21 mouse cellular contexts compared by ENCODE assay signal in the genomic region with DNA sequence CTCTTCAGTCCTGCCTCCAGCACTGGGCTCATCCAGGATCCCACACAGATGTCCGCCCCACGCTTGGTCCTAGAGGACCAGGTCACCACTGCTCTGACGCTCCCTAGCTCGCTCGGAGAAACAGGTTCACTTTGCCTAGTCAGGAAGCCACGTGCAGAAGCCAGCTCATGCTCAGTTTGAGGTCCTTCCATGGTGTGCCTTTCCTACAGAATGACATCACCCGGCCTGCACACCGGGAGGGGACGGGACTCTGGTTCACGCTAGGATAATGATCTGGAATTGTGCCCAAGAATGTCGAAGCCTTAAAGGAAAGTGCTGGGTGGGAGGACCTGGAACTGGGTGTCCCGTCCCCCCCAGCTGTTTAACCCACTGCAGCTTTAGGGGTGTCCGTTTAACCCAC. TPM values are rescaled to one million over a fixed set of nuclear protein-coding genes. Genes with fewer than 3 reads are reported as not detected.
DNase-seq lines count a peak whose midpoint lies in the region; ATAC-seq and TF ChIP-seq lines count a peak whose summit lies in the region.
"Had no signal": no experiment of that assay in that cellular context is flagged by ENCODE, and none has a peak within 500 bp of the region (broad histone marks: within the 10 kb centered on the region; RNA-seq: fewer than 3 reads in every experiment).

No protein-coding gene starts in this region.

- POLR2A ChIA-PET in Patski (lab: Charles Lee): interaction anchor here (0.7 kb wide), 1 partner anchor 87 kb away, joined by 3 read pairs; no protein-coding TSS in a partner anchor

- no peak for TF ChIP-seq EP300 in lung, postnatal 0 days (IDR thresholded peaks at IDR 0.05)

- no peaks in the 10 kb centered on the region for H3K4me1 ChIP-seq in heart, embryonic 11.5 days (ENCODE audit: control insufficient read depth, insufficient read depth, low read length)
- no peaks in the 10 kb centered on the region for H3K4me1 ChIP-seq in lung, postnatal 0 days (ENCODE audit: insufficient read depth, low read depth, low read length)
- H3K4me1 ChIP-seq: embryonic facial prominence, embryonic 15.5 days; hindbrain, embryonic 15.5 days had no signal

- H3K9ac ChIP-seq in heart, embryonic 11.5 days (ENCODE audit: low read depth, low read length): peak overlapping the region; percentile 28; the same call in 1 of the 2 replicates
- H3K9ac ChIP-seq in lung, postnatal 0 days (replicated peaks; ENCODE audit: low read depth): no peak overlapping the region
- H3K9ac ChIP-seq: embryonic facial prominence, embryonic 15.5 days; heart, embryonic 12.5 days; hindbrain, embryonic 15.5 days had no signal

- H3K4me3 ChIP-seq in heart, embryonic 11.5 days (ENCODE audit: low read depth, low read length): no peak overlapping the region
- no peak overlapping the region for H3K4me3 ChIP-seq in lung, postnatal 0 days (ENCODE audit: low read depth, low read length)
- H3K4me3 ChIP-seq: embryonic facial prominence, embryonic 15.5 days; erythroblast, embryonic 14.5 days; gastrocnemius, adult 2 months; heart, adult 2 months; heart, embryonic 12.5 days; hindbrain, embryonic 15.5 days had no signal

- no peak overlapping the region for H3K27ac ChIP-seq in heart, embryonic 11.5 days (ENCODE audit: low read depth, low read length)
- H3K27ac ChIP-seq in lung, postnatal 0 days (ENCODE audit: low read length): no peak overlapping the region
- H3K27ac ChIP-seq: embryonic facial prominence, embryonic 15.5 days; gastrocnemius, adult 2 months; heart, adult 2 months; hindbrain, embryonic 15.5 days had no signal

- H3K4me2 ChIP-seq in heart, embryonic 11.5 days: no peak overlapping the region
- no peak overlapping the region for H3K4me2 ChIP-seq in lung, postnatal 0 days (replicated peaks; ENCODE audit: low read depth, low read length)
- H3K4me2 ChIP-seq: embryonic facial prominence, embryonic 15.5 days; heart, embryonic 12.5 days; hindbrain, embryonic 15.5 days had no signal

- no peaks in the 10 kb centered on the region for H3K9me3 ChIP-seq in heart, embryonic 11.5 days (replicated peaks; ENCODE audit: control insufficient read depth, low read length)
- H3K9me3 ChIP-seq in lung, postnatal 0 days (ENCODE audit: low read length): no peaks in the 10 kb centered on the region
- H3K9me3 ChIP-seq: embryonic facial prominence, embryonic 15.5 days; heart, embryonic 12.5 days; hindbrain, embryonic 15.5 days had no signal

- H3K27me3 ChIP-seq in heart, embryonic 11.5 days (ENCODE audit: control insufficient read depth, insufficient read depth, low read length): no peaks in the 10 kb centered on the region
- H3K27me3 ChIP-seq in lung, postnatal 0 days (replicated peaks; ENCODE audit: insufficient read depth, low read length): no peaks in the 10 kb centered on the region
- H3K27me3 ChIP-seq in Patski: no peaks in the 10 kb centered on the region
- H3K27me3 ChIP-seq: embryonic facial prominence, embryonic 15.5 days; heart, embryonic 12.5 days; hindbrain, embryonic 15.5 days had no signal

- no peak for ATAC-seq in heart, embryonic 11.5 days (replicated peaks; ENCODE audit: insufficient number of reproducible peaks, low FRiP score, low TSS enrichment)
- ATAC-seq in lung, postnatal 0 days: no peak
- peak; percentile 73 for ATAC-seq in Patski
- ATAC-seq: activated CD4-positive, CD25-positive, alpha-beta regulatory T cell, adult 4 months; forebrain, embryonic 16.5 days; intestine, embryonic 16.5 days had no signal

- 87% methylated on average over 13 of the region's 13 CpGs for WGBS in heart, embryonic 11.5 days (ENCODE audit: insufficient replicate concordance)
- WGBS in lung, postnatal 0 days: 70% methylated on average over 13 of the region's 13 CpGs

- CTCF ChIA-PET in Patski (lab: Charles Lee): interaction anchor here (1.4 to 1.6 kb wide), 2 partner anchors 21 to 98 kb away, joined by 4 to 5 read pairs; no protein-coding TSS in a partner anchor

- no peak for DNase-seq in heart, adult 11 months
- DNase-seq in lung, postnatal 36 days: peak; percentile 32
- DNase-seq in lung, postnatal 0 days (ENCODE audit: low spot score): no peak
- peak; percentile 30 for DNase-seq in Patski (ENCODE audit: low read depth, low spot score)
- no peak for DNase-seq in kidney, adult 9 months
- DNase-seq: adrenal gland, postnatal 14 days; cerebellum, adult 18-20 months; cerebellum, adult 9-11 months; cerebellum, postnatal 36 days; gastrocnemius, adult 2 months; gastrocnemius, postnatal 36 days; heart, adult 2 months; heart, postnatal 36 days had no signal

- no peak for TF ChIP-seq CTCF in lung, postnatal 0 days (IDR thresholded peaks at IDR 0.05)
- no peak for TF ChIP-seq CTCF in Patski (IDR thresholded peaks at IDR 0.05)

- in situ Hi-C loops in Patski (cut with MboI; ENCODE audit: low pct_unique_long_range_greater_than_20kb): loop anchor here (25.0 kb wide), 1 partner anchor 90 kb away; no protein-coding TSS in a partner anchor

- H3K36me3 ChIP-seq in heart, embryonic 11.5 days (ENCODE audit: control insufficient read depth, insufficient read depth, low read length): peaks cover 45% of the 10 kb centered on the region
- peaks cover 34% of the 10 kb centered on the region for H3K36me3 ChIP-seq in lung, postnatal 0 days (ENCODE audit: insufficient read depth, low read length)

RNA-seq across cellular contexts. Expression of a gene that starts 49.1 kb away (rescaled TPM):
- 45.1 and 51.0 TPM in 2 replicates for polyA plus RNA-seq in heart, embryonic 11.5 days (2014; fragmentation: Nextera tagmentation; extraction: Ambion mirVana)
- polyA plus RNA-seq in lung, postnatal 0 days (2015; fragmentation: Nextera tagmentation; extraction: Ambion mirVana): 34.7 and 38.1 TPM in 2 replicates
- polyA plus RNA-seq in Patski (2021): 188 TPM

Comparison
In these comparisons a context has a peak if more than half of its experiments do, and no peak if none do; other contexts are left out.
1. DNase-seq: peak in lung, postnatal 36 days (single experiment) and Patski (single experiment); none in heart, adult 11 months (single experiment), lung, postnatal 0 days (single experiment) and kidney, adult 9 months (single experiment).